Mouse (Mus musculus): ENCODE data around the gene Nmrk2. TPM values are rescaled to one million over a fixed set of nuclear protein-coding genes. Genes with fewer than 3 reads are reported as not detected.

Nmrk2 gene
- not detected in 2 replicates for polyA plus RNA-seq (2015; fragmentation: Nextera tagmentation; extraction: Ambion mirVana)

DNA sequence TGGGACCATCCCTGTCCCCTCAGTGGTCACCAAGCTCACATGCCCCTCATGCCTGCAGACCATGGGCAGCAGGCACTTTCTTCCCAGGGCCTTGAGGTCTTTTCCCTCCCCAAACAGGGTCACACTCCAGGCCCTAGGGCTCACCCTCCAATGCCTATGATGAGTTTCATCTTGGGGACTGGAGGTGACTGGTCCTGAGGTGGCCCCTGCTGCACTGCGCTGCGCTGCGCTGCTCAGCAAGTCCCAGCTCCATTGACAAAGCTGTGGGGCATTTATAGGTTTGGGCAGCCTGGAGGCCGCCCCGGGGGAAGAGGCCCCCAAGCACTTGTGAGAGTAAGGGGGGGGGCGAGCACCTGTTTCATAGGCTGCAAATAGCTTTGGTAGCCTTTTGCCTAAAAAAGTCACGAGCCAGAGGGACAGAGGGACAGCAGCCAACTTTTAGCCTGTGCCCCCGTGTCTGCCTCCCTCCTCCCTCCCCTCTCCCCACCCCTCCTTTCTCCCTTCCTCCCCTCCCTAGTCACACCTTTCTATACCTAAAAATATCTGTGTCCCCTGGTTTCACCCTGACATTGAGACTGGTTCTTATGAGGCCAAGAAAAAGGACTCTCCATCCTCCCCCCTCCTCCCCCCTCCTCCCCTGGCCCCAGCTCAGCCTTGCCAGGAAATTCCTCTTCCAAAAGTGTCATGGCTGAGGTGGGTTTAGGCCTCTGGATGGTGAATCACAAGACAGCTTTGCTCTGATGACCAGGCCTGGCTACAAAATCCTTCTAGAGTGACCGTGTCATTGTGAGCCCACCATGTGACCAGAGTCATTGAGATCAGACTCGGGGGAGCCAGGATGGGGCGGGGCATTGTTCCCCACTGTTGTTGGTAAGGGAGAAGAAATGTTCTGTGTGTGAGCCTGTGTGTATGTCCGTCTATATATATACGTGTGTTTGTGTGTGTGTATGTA lies at the start of gene Nmrk2:
TSS of gene Nmrk2 (minus strand) at position 245 of the 952 bp plus-strand sequence.
- H3K36me3 ChIP-seq: no peaks in the 10 kb centered on the region
- H3K27ac ChIP-seq: no peak within 1 kb of the TSS
- no peaks in the 10 kb centered on the region for H3K9me3 ChIP-seq
- 52% methylated on average over 13 of the region's 13 CpGs for whole genome bisulfite sequencing
- ATAC-seq (ENCODE audit: insufficient number of reproducible peaks, insufficient read depth, low FRiP score, low TSS enrichment, low read depth): no peak
- H3K4me3 ChIP-seq: no peak within 1 kb of the TSS
- H3K9ac ChIP-seq: 0 out of 2 replicates have a peak within 1 kb of the TSS, but pooled peaks have one; percentile 27
- H3K4me2 ChIP-seq: no peak within 1 kb of the TSS
- H3K4me1 ChIP-seq: no peaks in the 10 kb centered on the region
- peaks cover 21% of the 10 kb centered on the region for H3K27me3 ChIP-seq

DNA sequence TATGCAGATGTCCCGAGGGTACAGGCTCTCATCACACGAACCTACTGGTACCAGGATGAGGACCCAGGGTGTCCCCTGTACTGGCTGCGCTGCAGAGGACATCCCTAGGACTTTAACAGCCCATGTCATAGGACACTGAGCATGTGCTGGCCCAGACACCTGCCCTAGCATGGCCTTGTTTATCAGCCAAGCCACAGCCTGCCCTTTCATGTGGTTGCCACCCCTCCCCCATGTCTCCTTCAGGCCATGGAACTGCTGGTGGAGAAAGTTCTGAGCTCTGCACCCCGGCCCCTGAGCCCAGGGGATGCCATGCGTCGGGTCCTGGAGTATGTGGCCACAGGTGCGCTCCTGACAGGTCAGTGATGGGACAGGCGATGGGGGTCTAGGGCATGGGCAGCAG lies 47.6 kb upstream of the Nmrk2 start:
- Histone ChIP-seq H3K27me3 (peaks cover 43% of the 10 kb centered on the region), H3K9ac (no peak overlapping the region), H3K36me3 (peaks cover 3% of the 10 kb centered on the region; the same call in 1 of the 2 replicates), H3K4me3 (no peak overlapping the region), H3K9me3 (no peaks in the 10 kb centered on the region), H3K27ac (no peak overlapping the region), H3K4me1 (peaks cover 13% of the 10 kb centered on the region), H3K4me2 (no peak overlapping the region)
- WGBS: 84% methylated on average over 8 of the region's 8 CpGs
- no peak for ATAC-seq (ENCODE audit: insufficient number of reproducible peaks, insufficient read depth, low FRiP score, low TSS enrichment, low read depth)

GRCm38 (mm10) chr10:81247804-81248203 lies 46.0 kb upstream of the Nmrk2 start:
- Histone ChIP-seq H3K9me3 (no peaks in the 10 kb centered on the region), H3K27ac (no peak overlapping the region), H3K4me2 (no peak overlapping the region), H3K4me1 (peaks cover 10% of the 10 kb centered on the region), H3K36me3 (peaks cover 3% of the 10 kb centered on the region; the same call in 1 of the 2 replicates), H3K9ac (no peak overlapping the region), H3K27me3 (peaks cover 39% of the 10 kb centered on the region), H3K4me3 (no peak overlapping the region)
- WGBS: 95% methylated on average over 2 of the region's 2 CpGs
- ATAC-seq (ENCODE audit: insufficient number of reproducible peaks, insufficient read depth, low FRiP score, low TSS enrichment, low read depth): no peak

DNA sequence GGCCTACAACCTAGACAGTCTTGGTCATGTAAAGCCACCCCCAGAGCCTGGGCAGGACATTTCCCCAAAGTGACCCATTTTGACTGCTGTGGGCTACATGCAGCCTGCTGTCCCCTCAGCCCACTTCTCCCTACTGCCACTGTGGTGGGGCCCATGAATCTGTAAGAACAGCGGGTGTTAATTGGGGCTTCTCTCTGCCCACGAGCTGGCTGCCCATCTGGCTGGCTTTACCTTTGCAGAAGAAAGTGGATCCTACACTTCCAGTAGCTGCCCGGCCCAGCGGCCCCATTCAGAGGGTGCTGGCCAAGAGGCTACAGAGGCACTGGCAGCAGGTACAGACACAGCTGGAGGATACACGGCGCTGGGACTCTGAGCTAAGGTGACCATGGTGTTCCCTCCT lies 43.3 kb upstream of the Nmrk2 start:
- Histone ChIP-seq H3K27me3 (peaks cover 33% of the 10 kb centered on the region), H3K36me3 (peaks cover 6% of the 10 kb centered on the region; the same call in 1 of the 2 replicates), H3K4me1 (peaks cover 5% of the 10 kb centered on the region; the same call in 1 of the 2 replicates), H3K27ac (no peak overlapping the region), H3K4me3 (no peak overlapping the region), H3K9me3 (no peaks in the 10 kb centered on the region), H3K9ac (no peak overlapping the region), H3K4me2 (no peak overlapping the region)
- WGBS: 84% methylated on average over 6 of the region's 6 CpGs
- no peak for ATAC-seq (ENCODE audit: insufficient number of reproducible peaks, insufficient read depth, low FRiP score, low TSS enrichment, low read depth)

DNA sequence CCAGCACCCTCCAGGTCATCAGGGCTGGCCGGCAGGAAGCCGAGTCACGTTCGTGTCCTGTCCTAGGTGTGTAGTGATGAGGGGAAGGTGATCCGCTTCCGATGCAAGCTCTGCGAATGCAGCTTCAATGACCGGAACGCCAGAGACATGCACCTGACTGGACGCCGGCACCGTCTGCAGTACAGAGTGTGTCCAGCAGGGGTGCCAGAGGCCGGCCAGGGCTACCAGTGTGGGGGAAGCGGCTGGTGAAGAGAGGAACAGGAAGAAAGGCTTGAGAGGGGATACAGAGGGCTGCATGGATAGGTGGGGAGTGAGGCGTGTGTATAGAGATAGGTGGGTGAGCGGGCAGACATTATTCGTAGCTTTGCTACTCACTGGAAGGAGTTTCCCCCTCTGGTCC lies 42.7 kb upstream of the Nmrk2 start:
- no peaks in the 10 kb centered on the region for H3K9me3 ChIP-seq
- H3K27me3 ChIP-seq: peaks cover 39% of the 10 kb centered on the region
- no peak overlapping the region for H3K27ac ChIP-seq
- no peak overlapping the region for H3K4me3 ChIP-seq
- 10% methylated on average over 17 of the region's 17 CpGs for WGBS
- H3K4me2 ChIP-seq: no peak overlapping the region
- no peak overlapping the region for H3K9ac ChIP-seq
- H3K4me1 ChIP-seq: peaks cover 11% of the 10 kb centered on the region
- peaks cover 6% of the 10 kb centered on the region; the same call in 1 of the 2 replicates for H3K36me3 ChIP-seq
- ATAC-seq (ENCODE audit: insufficient number of reproducible peaks, insufficient read depth, low FRiP score, low TSS enrichment, low read depth): no peak

- no peaks in the 10 kb centered on the region for H3K9me3 ChIP-seq
- no peak overlapping the region for H3K4me2 ChIP-seq
- peaks cover 6% of the 10 kb centered on the region; the same call in 1 of the 2 replicates for H3K36me3 ChIP-seq
- peaks cover 44% of the 10 kb centered on the region for H3K27me3 ChIP-seq
- H3K9ac ChIP-seq: no peak overlapping the region
- H3K27ac ChIP-seq: no peak overlapping the region
- ATAC-seq (ENCODE audit: insufficient number of reproducible peaks, insufficient read depth, low FRiP score, low TSS enrichment, low read depth): no peak
- H3K4me3 ChIP-seq: no peak overlapping the region
- WGBS: 70% methylated on average over 4 of the region's 4 CpGs
- H3K4me1 ChIP-seq: peaks cover 15% of the 10 kb centered on the region
These were observed 42.3 kb upstream of the Nmrk2 start for GRCm38 (mm10) chr10:81244146-81244545.

DNA sequence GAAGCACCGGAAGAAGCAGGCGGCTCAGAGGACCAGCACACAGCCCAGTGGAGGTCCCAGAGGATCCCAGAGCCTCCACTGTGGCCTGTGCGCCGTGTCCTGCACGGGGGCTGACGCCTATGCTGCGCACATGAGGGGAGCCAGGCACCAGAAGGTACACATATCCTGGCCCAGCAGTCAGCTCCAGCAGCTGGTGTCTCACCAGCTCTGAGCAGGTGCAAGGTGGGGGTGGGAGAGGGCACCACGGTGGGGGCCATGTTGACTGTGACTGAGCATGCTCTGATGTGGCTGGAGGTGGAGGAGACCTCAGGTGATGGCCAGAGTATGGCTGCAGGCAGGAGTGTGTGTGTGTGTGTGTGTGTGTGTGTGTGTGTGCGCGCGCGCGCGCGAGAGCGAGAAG lies 40.2 kb upstream of the Nmrk2 start:
- Histone ChIP-seq H3K4me1 (peaks cover 25% of the 10 kb centered on the region), H3K9ac (no peak overlapping the region), H3K27me3 (peaks cover 61% of the 10 kb centered on the region), H3K4me2 (no peak overlapping the region), H3K4me3 (no peak overlapping the region), H3K9me3 (no peaks in the 10 kb centered on the region), H3K36me3 (0 out of 2 replicates have a peak, but pooled peaks cover 3% of the 10 kb centered on the region), H3K27ac (no peak overlapping the region)
- 94% methylated on average over 16 of the region's 16 CpGs for WGBS
- ATAC-seq (ENCODE audit: insufficient number of reproducible peaks, insufficient read depth, low FRiP score, low TSS enrichment, low read depth): no peak

- Histone ChIP-seq H3K9ac (no peak overlapping the region), H3K9me3 (no peaks in the 10 kb centered on the region), H3K36me3 (0 out of 2 replicates have a peak, but pooled peaks cover 3% of the 10 kb centered on the region), H3K4me3 (no peak overlapping the region), H3K4me1 (peaks cover 25% of the 10 kb centered on the region), H3K27me3 (peaks cover 61% of the 10 kb centered on the region), H3K27ac (no peak overlapping the region), H3K4me2 (no peak overlapping the region)
- WGBS: 25% methylated on average over 13 of the region's 13 CpGs
- ATAC-seq (ENCODE audit: insufficient number of reproducible peaks, insufficient read depth, low FRiP score, low TSS enrichment, low read depth): no peak
These were observed 39.0 kb upstream of the Nmrk2 start for GRCm38 (mm10) chr10:81240876-81241275.

DNA sequence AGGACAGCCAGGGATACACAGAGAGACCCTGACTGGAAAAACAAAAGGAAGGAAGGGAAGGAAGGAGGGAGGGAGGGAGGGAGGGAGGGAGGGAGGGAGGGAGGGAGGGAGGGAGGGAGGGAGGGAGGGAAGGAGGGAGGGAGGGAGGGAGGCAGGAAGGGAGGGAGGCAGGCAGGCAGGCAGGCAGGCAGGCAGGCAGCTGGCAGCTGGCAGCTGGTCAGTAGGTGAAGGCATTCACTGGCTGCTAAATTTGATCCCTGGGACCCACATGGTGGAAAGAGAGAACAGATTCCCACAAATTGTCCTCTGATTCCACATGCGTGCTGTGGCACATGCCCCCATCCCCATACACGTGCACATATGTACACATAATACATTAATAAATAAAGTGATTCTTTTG lies 36.8 kb upstream of the Nmrk2 start:
- Histone ChIP-seq H3K4me1 (peaks cover 23% of the 10 kb centered on the region), H3K27ac (no peak overlapping the region), H3K27me3 (peaks cover 50% of the 10 kb centered on the region), H3K4me2 (no peak overlapping the region), H3K9ac (no peak overlapping the region), H3K36me3 (0 out of 2 replicates have a peak, but pooled peaks cover 3% of the 10 kb centered on the region), H3K4me3 (no peak overlapping the region), H3K9me3 (no peaks in the 10 kb centered on the region)
- ATAC-seq (ENCODE audit: insufficient number of reproducible peaks, insufficient read depth, low FRiP score, low TSS enrichment, low read depth): no peak
- WGBS: 77% methylated on average over 2 of the region's 2 CpGs

DNA sequence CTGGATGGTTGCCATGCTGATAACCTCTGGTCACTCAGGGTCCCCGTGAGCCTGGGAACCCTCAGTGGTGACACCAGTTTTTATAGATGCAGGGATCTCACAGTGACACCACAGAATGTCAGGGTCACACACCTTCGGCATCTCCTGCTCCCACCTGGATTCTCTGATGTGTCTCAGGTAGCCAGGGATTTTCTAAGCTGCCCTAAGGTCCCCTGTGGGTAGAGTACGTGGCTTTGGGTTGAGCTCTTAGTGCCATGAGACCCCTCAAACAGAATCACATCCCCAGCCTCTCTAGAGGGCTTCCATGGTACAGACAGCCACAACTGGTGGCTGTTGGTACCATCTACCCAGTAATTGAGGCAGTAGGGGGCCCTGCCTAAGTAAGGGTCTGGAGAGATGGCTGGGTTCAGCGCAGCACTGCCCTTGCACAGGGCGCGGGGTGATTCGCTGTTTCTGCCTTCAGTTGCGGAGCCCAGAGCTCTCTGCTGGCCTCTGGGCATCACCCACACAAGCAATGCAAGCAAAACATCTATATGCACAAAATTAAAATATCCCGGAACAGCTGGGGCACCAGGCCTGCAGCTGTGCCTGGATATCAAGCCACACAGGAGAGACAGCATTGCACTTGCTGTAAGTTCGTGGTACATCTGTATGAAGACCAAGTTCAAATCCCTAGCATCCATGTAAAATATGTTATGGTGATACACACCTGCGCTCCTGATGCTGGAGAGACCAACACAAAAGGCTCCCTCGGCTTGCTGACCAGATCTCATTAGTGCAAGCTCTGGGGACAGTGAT lies 34.8 kb upstream of the Nmrk2 start:
- Histone ChIP-seq H3K4me1 (peaks cover 29% of the 10 kb centered on the region), H3K27me3 (peaks cover 53% of the 10 kb centered on the region), H3K36me3 (no peaks in the 10 kb centered on the region), H3K9me3 (no peaks in the 10 kb centered on the region), H3K4me2 (no peak overlapping the region), H3K4me3 (no peak overlapping the region), H3K9ac (peak overlapping the region; percentile 16; the same call in 1 of the 2 replicates), H3K27ac (no peak overlapping the region)
- ATAC-seq (ENCODE audit: insufficient number of reproducible peaks, insufficient read depth, low FRiP score, low TSS enrichment, low read depth): no peak
- 84% methylated on average over 12 of the region's 12 CpGs for WGBS

DNA sequence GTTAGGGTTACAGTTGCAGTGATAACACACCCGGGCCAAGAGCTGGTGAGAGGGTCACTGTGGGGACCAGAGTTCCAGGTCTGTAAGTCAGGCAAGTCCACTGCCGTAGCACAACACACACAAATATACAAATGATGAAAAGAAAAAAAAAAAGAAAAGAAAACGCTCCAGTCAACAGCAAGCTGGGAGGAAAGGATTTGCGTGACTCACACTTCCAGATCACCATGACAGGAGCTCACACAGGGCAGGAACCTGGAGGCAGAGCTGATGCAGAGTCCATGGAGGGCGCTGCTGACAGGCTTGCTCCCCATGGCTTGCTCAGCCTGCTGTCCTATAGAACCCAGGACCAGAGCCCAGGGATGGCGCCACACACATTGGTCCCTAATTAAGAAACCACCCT lies 32.4 kb upstream of the Nmrk2 start:
- Histone ChIP-seq H3K27me3 (peaks cover 54% of the 10 kb centered on the region), H3K27ac (no peak overlapping the region), H3K4me2 (peak overlapping the region; percentile 70; the same call in 1 of the 2 replicates), H3K4me1 (peaks cover 32% of the 10 kb centered on the region), H3K9me3 (no peaks in the 10 kb centered on the region), H3K36me3 (no peaks in the 10 kb centered on the region), H3K9ac (no peak overlapping the region), H3K4me3 (no peak overlapping the region)
- 79% methylated on average over 6 of the region's 6 CpGs for WGBS
- ATAC-seq (ENCODE audit: insufficient number of reproducible peaks, insufficient read depth, low FRiP score, low TSS enrichment, low read depth): no peak
